Mouse (Mus musculus) limb, embryonic 12.5 days (tissue): Measurements from ENCODE around the gene Odaph. TPM values are rescaled to one million over a fixed set of nuclear protein-coding genes. Genes with fewer than 3 reads are reported as not detected.
"Not testable (repeated sequence)": the region's sequence is repeated elsewhere in the genome, so short reads cannot be mapped to it uniquely, and the experiment has no call there.

ENCODE experiments used
- ATAC-seq: fragments of 200-750 bp; cut with Nextera tagmentation; 2 replicates; pipeline ENCODE4 v1.8.0; 2017; ENCODE audit warnings: low read depth, moderate TSS enrichment; ENCODE audit not compliant: insufficient number of reproducible peaks, insufficient read depth, low FRiP score, low TSS enrichment
- H3K27ac ChIP-seq: fragments of 300-500 bp; sonication (generic); 2 replicates; pipeline ENCODE4 v1.5.1; 2016; ENCODE audit warnings: mild to moderate bottlenecking, moderate library complexity
- H3K27me3 ChIP-seq: fragments of 300-500 bp; sonication (generic); 2 replicates; pipeline ENCODE4 v1.6.1; 2016; ENCODE audit warnings: mild to moderate bottlenecking, moderate library complexity
- H3K36me3 ChIP-seq: fragments of 300-500 bp; sonication (generic); 2 replicates; pipeline ENCODE4 v1.6.1; 2016; ENCODE audit warnings: mild to moderate bottlenecking, moderate library complexity
- H3K4me1 ChIP-seq: fragments of 300-500 bp; sonication (generic); replicated peaks from 2 replicates; pipeline ENCODE4 v1.6.1; 2016
- H3K4me2 ChIP-seq: fragments of 300-500 bp; sonication (generic); 2 replicates; pipeline ENCODE4 v1.6.1; 2016; ENCODE audit warnings: mild to moderate bottlenecking, moderate library complexity
- H3K4me3 ChIP-seq: fragments of 300-500 bp; sonication (generic); replicated peaks from 2 replicates; pipeline ENCODE4 v1.5.1; 2016; ENCODE audit warnings: mild to moderate bottlenecking
- H3K9ac ChIP-seq: fragments of 300-500 bp; sonication (generic); replicated peaks from 2 replicates; pipeline ENCODE4 v1.6.1; 2016; ENCODE audit warnings: mild to moderate bottlenecking, moderate library complexity
- H3K9me3 ChIP-seq: fragments of 300-500 bp; sonication (generic); 2 replicates; pipeline ENCODE4 v1.6.1; 2016; ENCODE audit warnings: mild to moderate bottlenecking, moderate library complexity
- WGBS: fragments of 180-500 bp; shearing (Covaris S2); methylation state at CpG from one replicate; pipeline ENCODE4 v1.1.7; 2016; 5-methylcytosine and 5-hydroxymethylcytosine counted together
- polyA plus RNA-seq: library from polyadenylated mRNA; unstranded; fragments of >200 nt; fragmentation: Nextera tagmentation; extraction: Ambion mirVana; gene quantifications from 2 replicates; pipeline ENCODE4 v1.2.1, GENCODE M21; 2016

Gene Odaph
- not detected in 2 replicates for polyA plus RNA-seq

GRCm38 (mm10) chr5:91987236-91987635, at the start of gene Odaph:
Gene Odaph, plus strand, starts transcription at chr5:91987475.
- Histone ChIP-seq H3K27me3 (no peaks in the 10 kb centered on the region), H3K27ac (no peak within 1 kb of the TSS), H3K4me1 (no peaks in the 10 kb centered on the region), H3K9ac (no peak within 1 kb of the TSS), H3K4me3 (no peak within 1 kb of the TSS), H3K36me3 (no peaks in the 10 kb centered on the region), H3K9me3 (no peaks in the 10 kb centered on the region), H3K4me2 (no peak within 1 kb of the TSS)
- 66% methylated on average over 4 of the region's 4 CpGs for WGBS
- ATAC-seq = no peak

GRCm38 (mm10) chr5:91945609-91946008, 41.7 kb upstream of the Odaph start:
- H3K9me3 ChIP-seq, H3K4me2 ChIP-seq, ATAC-seq, H3K4me1 ChIP-seq, H3K4me3 ChIP-seq, H3K27me3 ChIP-seq, H3K27ac ChIP-seq, H3K9ac ChIP-seq: not testable (repeated sequence)
- 74% methylated on average over 1 of the region's 1 CpGs for WGBS
- H3K36me3 ChIP-seq = peaks cover 45% of the 10 kb centered on the region

GRCm38 (mm10) chr5:91947008-91947407, 40.3 kb upstream of the Odaph start:
- no peaks in the 10 kb centered on the region for H3K9me3 ChIP-seq
- H3K4me1 ChIP-seq = peaks cover 3% of the 10 kb centered on the region; the same call in 1 of the 2 replicates
- H3K9ac ChIP-seq = no peak overlapping the region
- 98% methylated on average over 4 of the region's 4 CpGs for WGBS
- peaks cover 49% of the 10 kb centered on the region for H3K36me3 ChIP-seq
- H3K4me3 ChIP-seq = no peak overlapping the region
- no peaks in the 10 kb centered on the region for H3K27me3 ChIP-seq
- no peak for ATAC-seq
- no peak overlapping the region for H3K4me2 ChIP-seq
- H3K27ac ChIP-seq = no peak overlapping the region

GRCm38 (mm10) chr5:91949441-91949840, 37.8 kb upstream of the Odaph start:
- no peaks in the 10 kb centered on the region for H3K27me3 ChIP-seq
- no peak overlapping the region for H3K9ac ChIP-seq
- H3K4me2 ChIP-seq = no peak overlapping the region
- no peaks in the 10 kb centered on the region for H3K9me3 ChIP-seq
- no peak overlapping the region for H3K27ac ChIP-seq
- WGBS = 94% methylated on average over 7 of the region's 7 CpGs
- no peak overlapping the region for H3K4me3 ChIP-seq
- no peaks in the 10 kb centered on the region for H3K4me1 ChIP-seq
- no peak for ATAC-seq
- peaks cover 68% of the 10 kb centered on the region for H3K36me3 ChIP-seq

GRCm38 (mm10) chr5:91951404-91951803, 35.9 kb upstream of the Odaph start:
- H3K4me1 ChIP-seq = no peaks in the 10 kb centered on the region
- no peaks in the 10 kb centered on the region for H3K9me3 ChIP-seq
- H3K27ac ChIP-seq = no peak overlapping the region
- no peak overlapping the region for H3K4me3 ChIP-seq
- peaks cover 70% of the 10 kb centered on the region for H3K36me3 ChIP-seq
- no peak overlapping the region for H3K9ac ChIP-seq
- H3K4me2 ChIP-seq = no peak overlapping the region
- H3K27me3 ChIP-seq = no peaks in the 10 kb centered on the region
- no peak for ATAC-seq

GRCm38 (mm10) chr5:91956991-91957760, 30.1 kb upstream of the Odaph start:
- Histone ChIP-seq H3K27ac (no peak overlapping the region), H3K4me1 (peaks cover 16% of the 10 kb centered on the region), H3K4me3 (no peak overlapping the region), H3K4me2 (no peak overlapping the region), H3K36me3 (peaks cover 44% of the 10 kb centered on the region), H3K27me3 (no peaks in the 10 kb centered on the region), H3K9ac (no peak overlapping the region), H3K9me3 (no peaks in the 10 kb centered on the region)
- no peak for ATAC-seq
- 88% methylated on average over 3 of the region's 3 CpGs for WGBS

- peaks cover 20% of the 10 kb centered on the region for H3K4me1 ChIP-seq
- H3K4me3 ChIP-seq = no peak overlapping the region
- H3K9ac ChIP-seq = no peak overlapping the region
- H3K27ac ChIP-seq = no peak overlapping the region
- WGBS = 100% methylated on average over 1 of the region's 1 CpGs
- ATAC-seq = no peak
- no peaks in the 10 kb centered on the region for H3K27me3 ChIP-seq
- peaks cover 29% of the 10 kb centered on the region for H3K36me3 ChIP-seq
- H3K4me2 ChIP-seq = no peak overlapping the region
- H3K9me3 ChIP-seq = no peaks in the 10 kb centered on the region
Observed at GRCm38 (mm10) chr5:91959096-91959495, 28.2 kb upstream of the Odaph start.

- Histone ChIP-seq H3K4me1 (peaks cover 20% of the 10 kb centered on the region), H3K27me3 (no peaks in the 10 kb centered on the region), H3K27ac (no peak overlapping the region), H3K4me3 (no peak overlapping the region), H3K9me3 (no peaks in the 10 kb centered on the region), H3K4me2 (no peak overlapping the region), H3K9ac (no peak overlapping the region), H3K36me3 (peaks cover 22% of the 10 kb centered on the region)
- 93% methylated on average over 1 of the region's 1 CpGs for WGBS
- ATAC-seq = no peak
Observed at GRCm38 (mm10) chr5:91959986-91960385, 27.3 kb upstream of the Odaph start.

GRCm38 (mm10) chr5:91960606-91961254, 26.5 kb upstream of the Odaph start:
- WGBS = 87% methylated on average over 3 of the region's 3 CpGs

GRCm38 (mm10) chr5:91961370-91961769, 25.9 kb upstream of the Odaph start:
- 91% methylated on average over 1 of the region's 1 CpGs for WGBS
- H3K27ac ChIP-seq = no peak overlapping the region
- H3K9me3 ChIP-seq = no peaks in the 10 kb centered on the region
- peaks cover 20% of the 10 kb centered on the region for H3K4me1 ChIP-seq
- no peak for ATAC-seq
- H3K4me3 ChIP-seq = peak overlapping the region; percentile 63
- H3K27me3 ChIP-seq = no peaks in the 10 kb centered on the region
- H3K4me2 ChIP-seq = peak overlapping the region; percentile 62
- peaks cover 14% of the 10 kb centered on the region for H3K36me3 ChIP-seq
- peak overlapping the region; percentile 63; the same call in 1 of the 2 replicates for H3K9ac ChIP-seq

More at GRCm38 (mm10) chr5:91960606-91961254, 26.5 kb upstream of the Odaph start:
- Histone ChIP-seq H3K36me3 (peaks cover 17% of the 10 kb centered on the region), H3K9ac (no peak overlapping the region), H3K4me3 (no peak overlapping the region), H3K4me1 (peaks cover 20% of the 10 kb centered on the region), H3K27me3 (no peaks in the 10 kb centered on the region), H3K4me2 (peak overlapping the region; percentile 62), H3K9me3 (no peaks in the 10 kb centered on the region), H3K27ac (no peak overlapping the region)
- ATAC-seq = no peak

- peak overlapping the region; percentile 62 for H3K4me2 ChIP-seq
- no peaks in the 10 kb centered on the region for H3K27me3 ChIP-seq
- H3K27ac ChIP-seq = peak overlapping the region; percentile 96
- H3K9me3 ChIP-seq = no peaks in the 10 kb centered on the region
- peak overlapping the region; percentile 63 for H3K4me3 ChIP-seq
- peaks cover 20% of the 10 kb centered on the region for H3K4me1 ChIP-seq
- no peak for ATAC-seq
- peaks cover 6% of the 10 kb centered on the region for H3K36me3 ChIP-seq
- under 1% methylated on average over 14 of the region's 14 CpGs for WGBS
- H3K9ac ChIP-seq = peak overlapping the region; percentile 63
Observed at GRCm38 (mm10) chr5:91962259-91962638, 25.0 kb upstream of the Odaph start.
